Mouse (Mus musculus): ENCODE results near the gene Stradb.
A peak's percentile ranks its signal among the peaks of the same experiment; 100 is the strongest.
"Not testable (repeated sequence)": the region's sequence is repeated elsewhere in the genome, so short reads cannot be mapped to it uniquely, and the experiment has no call there.

Gene Stradb

DNA sequence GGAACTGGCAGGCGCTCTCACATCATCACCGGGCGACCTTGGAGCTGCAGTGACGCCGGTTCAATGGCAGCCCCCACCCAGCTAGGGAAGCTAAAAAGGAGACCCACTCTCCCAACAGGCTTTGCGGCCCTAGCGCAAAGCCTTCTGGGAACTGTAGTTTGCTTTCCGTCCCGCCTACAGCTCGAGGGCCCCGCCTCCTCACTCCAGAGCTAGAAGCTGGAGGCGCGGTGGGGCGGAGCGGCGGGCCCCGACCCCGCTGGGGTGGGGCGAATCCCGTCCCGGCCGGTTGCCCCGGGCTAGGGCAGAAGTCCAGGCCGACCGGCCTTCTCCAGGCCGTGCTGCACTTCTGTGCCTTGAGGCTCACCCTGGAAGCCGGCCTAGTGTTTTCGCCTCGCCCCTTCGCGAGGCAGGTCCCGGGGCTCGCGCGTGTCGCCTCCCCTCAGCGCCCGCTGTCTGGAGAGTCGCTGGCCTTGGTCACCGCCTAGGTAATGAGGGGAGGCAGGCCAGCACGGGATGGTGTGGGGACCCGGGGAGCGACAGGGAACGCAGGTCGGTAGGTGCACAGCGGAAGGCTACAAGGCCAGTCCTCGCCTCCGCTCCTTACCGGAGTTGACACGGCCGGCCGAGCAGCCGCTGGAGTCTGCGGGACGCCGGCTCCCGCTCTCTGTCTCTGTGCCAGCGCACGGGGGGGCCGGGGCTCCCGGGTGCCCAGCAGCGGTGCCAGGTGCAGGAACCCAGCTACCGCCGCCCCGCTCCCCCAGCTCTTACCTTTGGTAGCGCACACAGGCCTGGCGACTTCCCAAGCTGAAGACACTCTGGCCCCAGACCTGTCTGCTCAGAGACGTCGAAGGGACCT is at the start of gene Stradb, which contains the start of gene Trak2:
Gene Stradb, plus strand, starts transcription at position 157 of the 856 bp plus-strand sequence.
Gene Trak2, minus strand, starts transcription at position 65 of the 856 bp plus-strand sequence.
- peak; percentile 97 for DNase-seq

- no peak for DNase-seq
These were observed 46.7 kb upstream of the Stradb start for GRCm38 (mm10) chr1:58926664-58927063.

DNA sequence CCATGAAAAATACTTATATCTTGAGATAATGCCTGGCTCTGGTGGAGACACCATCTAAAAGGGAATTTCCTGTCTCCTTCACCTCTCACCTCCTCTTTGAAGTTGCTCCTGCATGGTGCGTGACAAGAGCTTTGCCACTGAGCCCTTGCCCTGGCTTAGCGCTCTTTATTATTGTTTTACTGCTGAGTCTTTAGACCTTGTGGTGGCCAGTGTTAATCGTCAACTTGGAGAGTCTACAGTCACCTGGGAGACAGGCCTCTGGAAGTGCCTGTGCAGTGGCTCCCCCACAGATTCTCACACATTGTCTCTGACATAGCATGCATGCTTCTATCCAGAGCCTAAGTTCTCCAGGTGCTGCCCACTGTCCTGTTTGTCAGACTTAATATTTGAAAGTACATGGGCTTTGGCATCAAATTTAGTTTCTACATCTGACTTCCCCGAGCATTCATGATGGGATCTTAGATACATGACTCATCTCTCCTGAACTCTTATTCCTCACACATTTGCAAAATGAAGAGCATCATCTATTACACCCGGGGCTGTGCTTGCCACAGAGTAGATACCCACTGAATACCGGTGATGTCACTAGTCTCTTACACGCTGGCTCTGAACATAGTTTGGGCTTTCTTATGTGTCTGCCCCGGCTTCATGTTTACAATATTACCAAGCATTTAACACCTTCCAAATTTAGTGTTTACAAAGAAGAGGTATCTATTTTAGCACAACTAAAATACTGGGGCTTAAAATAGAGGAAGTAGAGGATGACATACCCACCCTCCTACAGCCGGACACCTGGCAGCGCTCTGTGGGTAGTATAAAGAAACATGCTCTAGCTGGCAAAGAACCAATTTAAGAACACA is 36.3 kb upstream of the Stradb start:
- DNase-seq: no peak

DNA sequence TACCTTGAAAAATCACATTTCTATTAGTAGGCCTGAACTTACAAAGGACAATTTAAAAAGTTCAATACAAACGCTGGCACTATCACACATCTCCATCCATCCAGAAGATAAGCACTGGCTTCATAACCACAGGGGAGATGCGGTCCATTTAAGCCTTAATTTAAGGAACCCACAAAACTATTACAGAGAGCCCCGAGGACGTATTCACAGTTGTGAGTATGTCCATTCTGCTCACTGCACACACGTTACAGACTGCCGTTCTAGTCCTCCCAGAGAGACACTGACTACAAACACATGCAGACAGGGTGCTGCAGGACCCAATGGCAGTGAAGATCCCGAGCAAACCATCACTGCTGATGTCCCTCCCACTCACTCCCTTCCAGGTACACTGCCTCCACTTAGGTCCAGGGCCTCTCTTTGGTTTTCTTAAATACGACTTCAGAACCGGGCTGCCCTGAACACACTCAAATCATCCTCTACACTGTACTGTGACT is 35.7 kb upstream of the Stradb start:
- DNase-seq: no peak

- DNase-seq: peak; percentile 49
These were observed 27.8 kb upstream of the Stradb start for GRCm38 (mm10) chr1:58945523-58945922.

DNA sequence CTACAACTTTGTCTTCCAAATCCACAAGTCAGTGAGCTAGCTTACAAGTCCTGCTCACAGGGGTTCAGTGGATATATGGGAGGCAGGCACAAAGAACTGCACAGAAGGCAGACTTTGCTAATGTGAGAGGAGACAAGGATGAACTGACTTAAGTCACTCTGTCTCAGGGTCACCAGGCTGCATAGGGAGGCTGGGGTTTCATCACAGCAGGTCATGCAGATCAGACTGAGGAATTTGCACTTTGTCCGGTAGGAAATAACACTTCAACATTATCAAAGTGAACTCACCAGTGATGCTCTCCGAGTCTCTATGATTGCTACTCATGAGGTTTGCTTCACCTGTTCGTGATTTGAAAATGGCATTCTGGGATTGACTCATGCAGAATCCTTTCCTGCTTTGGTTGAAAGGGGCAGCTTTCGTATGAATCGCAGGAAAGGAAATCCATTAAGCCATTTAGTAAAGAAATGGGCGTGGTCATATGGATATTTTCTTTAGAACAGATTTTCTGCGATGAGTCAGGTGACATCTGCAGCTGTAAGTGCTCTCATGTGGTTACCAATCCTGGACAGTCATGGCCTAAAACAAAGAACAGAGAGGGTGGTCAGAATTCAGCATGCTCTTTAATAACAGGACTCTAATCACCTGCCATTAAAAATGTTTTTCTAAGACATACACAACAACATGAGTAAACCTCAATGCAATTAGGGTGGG is 27.2 kb upstream of the Stradb start:
- DNase-seq: no peak

GRCm38 (mm10) chr1:58946718-58947117 is 26.6 kb upstream of the Stradb start:
- no peak for DNase-seq

GRCm38 (mm10) chr1:58949561-58950106 is 23.7 kb upstream of the Stradb start:
- no peak for DNase-seq

GRCm38 (mm10) chr1:58950899-58951648 is 22.2 kb upstream of the Stradb start:
- peak; percentile 81 for DNase-seq

DNA sequence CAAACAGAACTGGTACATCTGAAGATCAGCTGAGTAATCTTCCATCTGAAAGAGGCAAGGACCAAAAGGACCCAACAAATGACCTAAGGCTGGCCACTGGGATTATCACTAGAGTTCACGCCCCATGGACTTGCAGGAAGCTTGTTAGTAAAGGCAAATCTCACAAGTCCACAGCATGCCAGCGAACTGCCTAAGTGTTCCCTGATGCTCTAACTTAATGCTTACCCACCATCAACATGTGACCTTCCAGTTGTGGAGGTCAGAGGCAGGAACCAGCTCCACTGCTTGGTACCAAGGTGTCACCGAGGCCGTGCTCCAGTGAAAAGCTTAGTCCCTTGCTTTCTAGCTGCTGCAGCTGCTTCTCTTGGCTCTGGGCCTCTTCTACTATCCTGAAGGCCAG is 21.5 kb upstream of the Stradb start:
- no peak for DNase-seq

- no peak for DNase-seq
These were observed 20.8 kb upstream of the Stradb start for GRCm38 (mm10) chr1:58952526-58952925.

DNA sequence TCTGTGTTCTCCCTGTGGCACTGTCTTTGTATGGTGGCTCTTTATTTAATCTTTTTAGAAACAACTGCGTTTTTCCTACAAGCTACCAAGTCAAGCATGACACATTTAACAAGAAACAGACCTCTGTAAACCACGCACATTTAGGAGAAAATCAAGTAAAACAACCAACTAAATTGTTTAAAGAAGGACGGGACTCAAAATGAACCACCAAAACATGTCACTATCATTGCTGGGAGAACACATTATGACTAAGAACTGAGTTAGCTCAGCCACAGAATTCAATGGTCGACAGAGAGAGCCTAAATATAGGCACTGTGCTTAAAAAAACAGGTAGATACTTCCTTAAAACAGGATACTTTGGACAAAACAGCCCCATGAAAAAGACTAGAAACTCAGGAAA is 20.3 kb upstream of the Stradb start:
- DNase-seq: no peak

DNA sequence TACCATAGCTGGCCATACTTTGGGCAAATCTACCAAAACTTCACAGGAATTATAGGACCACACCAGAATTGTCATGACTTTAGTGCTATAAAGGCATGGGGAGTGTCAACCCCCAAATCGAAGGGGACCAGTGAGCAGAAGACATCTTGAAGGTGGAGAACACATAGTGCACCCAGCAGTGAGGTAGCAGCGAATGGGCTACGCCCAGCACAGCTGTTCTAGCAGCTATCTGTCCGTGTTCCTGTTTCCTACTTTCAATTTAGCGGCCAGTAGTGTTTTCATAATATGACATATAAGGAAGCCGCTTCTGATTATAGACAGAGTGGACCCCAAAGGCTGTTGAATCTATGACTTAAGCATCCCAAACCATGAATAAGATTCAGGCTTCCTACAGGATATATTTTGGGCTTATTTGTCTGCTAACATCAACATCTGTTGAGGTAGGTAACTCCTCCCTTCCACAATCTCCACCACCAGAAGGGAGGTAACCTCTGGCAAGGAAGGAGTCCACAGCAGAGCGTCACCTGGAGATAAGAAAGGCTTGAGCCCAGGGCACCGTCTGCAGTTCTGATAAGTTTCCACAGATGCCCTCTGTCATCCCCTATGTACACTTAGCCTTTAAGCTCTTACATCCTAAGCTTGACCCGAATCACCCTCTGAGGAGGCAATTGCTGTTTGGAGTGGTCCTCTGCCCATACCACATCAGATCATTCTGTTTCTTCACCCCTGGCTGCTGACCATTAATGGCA is 19.5 kb upstream of the Stradb start:
- DNase-seq: peak; percentile 57

- DNase-seq: no peak
These were observed 18.5 kb upstream of the Stradb start for GRCm38 (mm10) chr1:58954578-58955410.

GRCm38 (mm10) chr1:58955716-58956115 is 17.6 kb upstream of the Stradb start:
- DNase-seq: peak; percentile 10

GRCm38 (mm10) chr1:58956229-58956628 is 17.1 kb upstream of the Stradb start:
- DNase-seq: peak; percentile 82

- peak; percentile 28 for DNase-seq
These were observed 15.4 kb upstream of the Stradb start for GRCm38 (mm10) chr1:58957931-58958330.

- DNase-seq: not testable (repeated sequence)
These were observed 14.4 kb upstream of the Stradb start for GRCm38 (mm10) chr1:58958789-58959526.

- no peak for DNase-seq
These were observed 13.6 kb upstream of the Stradb start for GRCm38 (mm10) chr1:58959682-58960081.

Data from lung, postnatal 36 days (tissue).